Mouse (Mus musculus) C2C12 (cell line): ENCODE results near the gene Tram1l1. TPM values are rescaled to one million over a fixed set of nuclear protein-coding genes. Genes with fewer than 3 reads are reported as not detected.

Experiments
- H3K27me3 ChIP-seq: one replicate; pipeline ENCODE4 v1.6.1; 2011; ENCODE audit not compliant: control insufficient read depth, insufficient read depth, insufficient read length
- H3K36me3 ChIP-seq: one replicate; pipeline ENCODE4 v1.6.1; 2011; ENCODE audit not compliant: control insufficient read depth, insufficient read depth
- H3K4me3 ChIP-seq: one replicate; pipeline ENCODE4 v1.5.1; 2011; ENCODE audit warnings: mild to moderate bottlenecking, control low read depth; ENCODE audit not compliant: poor library complexity, insufficient read depth, severe bottlenecking
- H3K79me2 ChIP-seq: one replicate; pipeline ENCODE4 v1.6.1; 2011; ENCODE audit not compliant: control insufficient read depth, insufficient read depth
- H3K79me3 ChIP-seq: one replicate; pipeline ENCODE4 v1.6.1; 2011; ENCODE audit warnings: low read depth, control low read depth
- H3ac ChIP-seq: one replicate; pipeline ENCODE3; 2011; ENCODE audit warnings: low read depth; ENCODE audit not compliant: control insufficient read depth, insufficient read length
- CEBPB ChIP-seq: IDR thresholded peaks from one replicate; pipeline ENCODE4 v1.6.1; 2011; ENCODE audit warnings: low read depth, mild to moderate bottlenecking, control low read depth, moderate library complexity
- CTCF ChIP-seq: IDR thresholded peaks from one replicate; pipeline ENCODE4 v1.5.1; 2011; ENCODE audit not compliant: control insufficient read depth, insufficient read depth, insufficient read length
- FOSL1 ChIP-seq: IDR thresholded peaks from one replicate; pipeline ENCODE4 v1.8.0; 2011; ENCODE audit warnings: mild to moderate bottlenecking, low read length; ENCODE audit not compliant: poor library complexity, insufficient read depth, severe bottlenecking
- MAX ChIP-seq: IDR thresholded peaks from one replicate; pipeline ENCODE4 v1.6.1; 2011; ENCODE audit warnings: mild to moderate bottlenecking, control low read depth
- MYOD1 ChIP-seq: IDR thresholded peaks from one replicate; pipeline ENCODE4 v1.6.1; 2011; ENCODE audit warnings: low read depth; ENCODE audit not compliant: control insufficient read depth, insufficient read length
- MYOG ChIP-seq: IDR thresholded peaks from one replicate; pipeline ENCODE4 v1.6.1; 2011; ENCODE audit not compliant: control insufficient read depth, insufficient read length; ENCODE audit errors: extremely low read depth
- USF1 ChIP-seq: IDR thresholded peaks from one replicate; pipeline ENCODE4 v1.6.1; 2011; ENCODE audit warnings: low read depth, mild to moderate bottlenecking, control low read depth, moderate library complexity
- polyA plus RNA-seq: library from polyadenylated mRNA; unstranded; fragments of >200 nt; fragmentation: generic; extraction: Trizol; gene quantifications from one replicate; pipeline ENCODE4 v1.2.1, GENCODE M21; 2012; ENCODE audit warnings: missing spikeins

The Tram1l1 gene
- polyA plus RNA-seq, 1 experiment: 4.9 TPM

- no peaks in the 10 kb centered on the region for H3K36me3 ChIP-seq
Measured at GRCm38 (mm10) chr3:124319254-124319653, 1.4 kb upstream of the Tram1l1 start.

GRCm38 (mm10) chr3:124320398-124320797 lies 257 bp upstream of the Tram1l1 start:
- Histone ChIP-seq H3K79me2 (peaks cover 7% of the 10 kb centered on the region), H3ac (peak overlapping the region; percentile 73), H3K4me3 (peak overlapping the region; percentile 41), H3K36me3 (no peaks in the 10 kb centered on the region), H3K27me3 (no peaks in the 10 kb centered on the region), H3K79me3 (no peaks in the 10 kb centered on the region)
- no peak for TF ChIP-seq CTCF
- no peak for TF ChIP-seq USF1
- TF ChIP-seq MYOD1: no peak
- TF ChIP-seq MAX: no peak
- TF ChIP-seq FOSL1: no peak
- no peak for TF ChIP-seq MYOG
- TF ChIP-seq CEBPB: no peak

More at GRCm38 (mm10) chr3:124319254-124319653, 1.4 kb upstream of the Tram1l1 start:
- Histone ChIP-seq H3K79me2 (peaks cover 7% of the 10 kb centered on the region), H3K79me3 (no peaks in the 10 kb centered on the region), H3K4me3 (no peak overlapping the region), H3ac (no peak overlapping the region), H3K27me3 (no peaks in the 10 kb centered on the region)
- TF ChIP-seq MAX: no peak
- TF ChIP-seq CTCF: no peak
- TF ChIP-seq CEBPB: peak; percentile 52
- TF ChIP-seq FOSL1: no peak

- Histone ChIP-seq H3K27me3 (no peaks in the 10 kb centered on the region), H3ac (no peak overlapping the region), H3K4me3 (no peak overlapping the region), H3K79me2 (no peaks in the 10 kb centered on the region), H3K36me3 (no peaks in the 10 kb centered on the region), H3K79me3 (no peaks in the 10 kb centered on the region)
- no peak for TF ChIP-seq MAX
- TF ChIP-seq MYOD1: no peak
- TF ChIP-seq CEBPB: no peak
- TF ChIP-seq CTCF: no peak
- no peak for TF ChIP-seq USF1
- no peak for TF ChIP-seq MYOG
- no peak for TF ChIP-seq FOSL1
Measured at GRCm38 (mm10) chr3:124346445-124346844, 25.8 kb downstream of the Tram1l1 start.

GRCm38 (mm10) chr3:124357533-124357932 lies 36.9 kb downstream of the Tram1l1 start:
- Histone ChIP-seq H3ac (no peak overlapping the region), H3K79me2 (no peaks in the 10 kb centered on the region), H3K27me3 (no peaks in the 10 kb centered on the region), H3K4me3 (no peak overlapping the region), H3K36me3 (no peaks in the 10 kb centered on the region), H3K79me3 (no peaks in the 10 kb centered on the region)
- TF ChIP-seq CEBPB: no peak
- no peak for TF ChIP-seq CTCF
- no peak for TF ChIP-seq MYOD1
- no peak for TF ChIP-seq FOSL1
- TF ChIP-seq MYOG: no peak
- no peak for TF ChIP-seq MAX
- TF ChIP-seq USF1: no peak

GRCm38 (mm10) chr3:124372031-124372430 lies 51.4 kb downstream of the Tram1l1 start:
- Histone ChIP-seq H3K27me3 (no peaks in the 10 kb centered on the region), H3K79me2 (no peaks in the 10 kb centered on the region), H3K36me3 (no peaks in the 10 kb centered on the region), H3K79me3 (no peaks in the 10 kb centered on the region), H3ac (no peak overlapping the region), H3K4me3 (no peak overlapping the region)
- no peak for TF ChIP-seq MYOD1

Other genes with a start within 250 kb of the Tram1l1 start
- gene 1700006A11Rik, start 105.2 kb downstream of the Tram1l1 start, polyA plus RNA-seq: not detected